Mouse (Mus musculus): ENCODE results near the gene Hist2h4.
"Not testable (repeated sequence)": the region's sequence is repeated elsewhere in the genome, so short reads cannot be mapped to it uniquely, and the experiment has no call there.

Hist2h4 gene

DNA sequence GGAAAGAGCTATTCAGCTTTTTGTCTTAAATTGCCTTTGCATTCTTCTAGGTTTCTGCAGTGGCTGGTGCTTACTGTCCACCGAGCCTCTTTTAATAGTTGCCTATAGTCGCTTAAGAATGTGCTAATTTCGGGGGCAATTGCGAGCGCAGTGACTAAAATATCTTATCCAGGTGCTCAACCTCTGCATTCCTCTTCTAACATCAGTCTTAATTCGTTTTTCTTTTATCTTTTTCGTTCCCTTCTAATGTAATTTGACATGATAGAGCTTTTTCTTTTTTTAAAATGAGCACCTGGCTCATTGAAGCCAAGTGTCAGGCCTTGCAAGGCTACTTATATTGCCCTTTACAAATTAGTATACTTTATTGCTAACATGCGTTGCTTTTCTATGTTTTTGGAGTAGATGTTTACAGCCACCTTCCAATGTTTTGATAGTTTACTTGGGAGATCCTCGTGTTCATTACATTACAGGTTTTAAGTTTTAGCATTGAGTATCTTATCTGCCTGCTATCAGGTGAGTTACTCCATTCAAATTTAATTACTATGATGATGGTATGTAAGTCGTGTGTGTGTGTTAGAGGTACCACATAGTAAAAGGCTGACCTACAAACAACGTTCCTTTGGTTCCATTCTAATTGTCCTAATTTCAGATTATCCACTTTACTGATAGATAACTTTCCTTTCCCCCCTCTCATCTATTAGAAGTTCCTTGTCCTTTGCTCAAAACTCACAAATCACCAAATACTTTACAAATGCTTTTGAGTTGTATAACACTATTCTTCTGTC, 15.6 kb downstream of the Hist2h4 start:
- CTCF ChIA-PET = interaction anchor here (0.6 kb wide), 1 partner anchor 93 kb away, joined by 5 read pairs; no protein-coding TSS in a partner anchor

DNA sequence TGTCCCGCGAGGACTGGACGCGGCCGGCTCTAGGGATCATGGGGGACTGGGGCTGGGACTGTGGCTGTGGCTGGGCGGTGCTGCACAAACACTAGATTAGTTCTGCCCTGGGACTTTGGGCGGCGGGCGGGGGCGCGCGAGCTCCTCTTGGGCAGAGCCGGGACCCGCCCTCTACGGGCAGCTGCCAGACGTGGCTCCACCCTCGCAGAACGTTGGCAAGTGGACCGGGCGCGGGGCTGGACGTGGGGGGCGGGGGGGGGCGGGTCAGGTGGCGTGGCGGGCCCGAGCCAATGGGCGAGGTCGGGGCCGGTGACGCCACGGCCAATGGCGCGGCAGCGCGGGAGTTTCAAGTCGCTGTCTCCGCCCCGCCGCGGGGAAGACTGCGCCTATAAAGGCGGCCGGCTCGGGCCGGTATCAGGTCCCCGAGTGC, 16.7 kb downstream of the Hist2h4 start, which contains the start of gene Hist2h3c1:
Gene Hist2h3c1, plus strand, starts transcription at position 259 of the 430 bp plus-strand sequence.
- CTCF ChIA-PET = not testable (repeated sequence)

- CTCF ChIA-PET = not testable (repeated sequence)
These were observed 17.1 kb downstream of the Hist2h4 start for GRCm38 (mm10) chr3:96246018-96246417.

GRCm38 (mm10) chr3:96245003-96245886, 17.9 kb downstream of the Hist2h4 start, which contains the start of gene Hist2h2aa1:
TSS of gene Hist2h2aa1 (plus strand) at chr3:96245497.
- CTCF ChIA-PET = not testable (repeated sequence)

- CTCF ChIA-PET = interaction anchor here (0.5 to 1.2 kb wide), 2 partner anchors 20 to 64 kb away, joined by 3 to 5 read pairs; no protein-coding TSS in a partner anchor
These were observed 19.1 kb downstream of the Hist2h4 start for GRCm38 (mm10) chr3:96243921-96244572.

- CTCF ChIA-PET = interaction anchor here (0.6 to 0.7 kb wide), 2 partner anchors 42 to 505 kb away, joined by 4 to 6 read pairs; no protein-coding TSS in a partner anchor
These were observed 22.3 kb downstream of the Hist2h4 start for GRCm38 (mm10) chr3:96240799-96241197.

- CTCF ChIA-PET = interaction anchor here (0.7 kb wide), 1 partner anchor 505 kb away, joined by 6 read pairs; no protein-coding TSS in a partner anchor
These were observed 22.9 kb downstream of the Hist2h4 start, which contains the start of gene Hist2h2aa2 for GRCm38 (mm10) chr3:96239949-96240798. TSS of gene Hist2h2aa2 (minus strand) at chr3:96240276.

GRCm38 (mm10) chr3:96238954-96239793, 23.9 kb downstream of the Hist2h4 start, which contains the start of gene Hist2h3c2:
TSS of gene Hist2h3c2 (minus strand) at chr3:96239127.
- CTCF ChIA-PET = not testable (repeated sequence)

- CTCF ChIA-PET = interaction anchor here (0.6 to 0.9 kb wide), 2 partner anchors 45 to 90 kb away, joined by 4 read pairs; no protein-coding TSS in a partner anchor
These were observed 25.1 kb downstream of the Hist2h4 start for GRCm38 (mm10) chr3:96237904-96238511.

DNA sequence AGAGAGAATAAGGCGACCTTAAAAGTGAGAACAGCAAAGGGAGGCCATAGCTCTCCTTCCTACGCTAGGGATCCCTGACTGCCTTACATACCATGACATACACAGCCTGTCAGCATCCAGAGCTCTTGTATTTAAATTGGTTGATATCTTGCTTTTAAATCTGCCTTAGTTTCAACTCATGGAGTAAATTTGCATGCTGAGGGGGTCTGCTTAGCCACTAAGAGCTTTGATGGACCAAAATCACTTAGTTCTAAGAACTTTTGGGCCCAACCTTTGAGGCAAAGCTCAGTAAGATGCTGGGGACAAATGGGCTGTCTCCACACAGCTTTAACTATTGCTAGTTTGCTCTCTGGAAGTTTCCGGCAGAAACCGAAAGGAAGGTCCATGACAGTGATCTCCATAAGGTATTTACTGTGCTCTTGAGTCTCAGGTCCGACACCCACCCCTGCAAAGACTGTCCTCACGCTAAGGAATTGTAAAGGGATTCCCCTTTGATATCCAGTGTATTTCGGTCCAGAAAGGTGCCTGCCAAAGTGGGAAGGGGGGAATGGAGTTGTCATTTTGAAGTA, 25.7 kb downstream of the Hist2h4 start:
- CTCF ChIA-PET = interaction anchor here (0.6 to 1.5 kb wide), 3 partner anchors 24 to 90 kb away, joined by 3 to 4 read pairs (median 4); no protein-coding TSS in a partner anchor

DNA sequence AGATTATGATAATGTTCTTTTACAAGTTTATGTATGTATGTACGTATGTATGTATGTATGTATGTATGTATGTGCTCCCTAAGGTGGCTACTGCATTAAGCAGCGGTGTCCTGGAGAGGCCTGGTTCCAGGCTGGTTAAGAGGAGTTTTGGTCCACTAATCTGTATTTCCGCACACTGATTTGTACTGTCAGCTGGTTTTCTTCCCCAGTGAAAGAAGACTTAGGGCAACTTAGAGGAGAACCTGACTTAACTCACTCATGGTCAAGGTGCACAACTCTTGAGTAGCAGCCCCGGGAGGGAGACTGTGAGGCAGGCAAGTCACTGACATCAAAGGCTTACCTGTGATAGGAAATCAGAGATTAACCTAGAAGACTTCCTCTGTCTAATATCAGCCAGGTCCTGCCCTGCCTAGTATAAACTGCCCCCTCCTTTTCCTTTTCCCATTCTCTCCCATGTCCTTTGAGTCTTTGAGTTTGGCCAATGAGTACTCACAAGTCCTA, 26.2 kb downstream of the Hist2h4 start:
- CTCF ChIA-PET = interaction anchor here (0.6 to 1.5 kb wide), 4 partner anchors 23 to 376 kb away, joined by 3 to 4 read pairs (median 4); no protein-coding TSS in a partner anchor

DNA sequence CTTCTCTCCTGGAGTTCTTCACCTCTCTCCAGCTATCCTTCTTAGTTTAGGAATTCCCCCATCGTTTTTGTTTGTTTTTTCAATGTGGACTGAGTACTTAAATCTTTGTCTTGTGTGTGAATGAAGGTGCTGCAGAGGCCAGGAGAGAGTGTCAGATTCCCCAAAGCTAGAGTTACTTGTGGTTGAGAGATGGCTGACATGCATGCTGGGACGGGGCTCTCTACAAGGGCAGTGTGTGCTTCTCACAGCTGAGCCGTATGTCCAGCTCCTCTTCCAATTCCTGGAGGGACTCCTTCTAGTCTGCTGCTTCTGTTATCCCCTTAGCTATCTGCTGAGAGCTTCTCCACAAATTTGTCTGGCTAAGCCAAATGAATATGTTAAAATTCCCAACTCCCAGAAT, 27.3 kb downstream of the Hist2h4 start:
- CTCF ChIA-PET = interaction anchor here (0.7 to 1.5 kb wide), 2 partner anchors 26 to 43 kb away, joined by 3 to 5 read pairs; no protein-coding TSS in a partner anchor

DNA sequence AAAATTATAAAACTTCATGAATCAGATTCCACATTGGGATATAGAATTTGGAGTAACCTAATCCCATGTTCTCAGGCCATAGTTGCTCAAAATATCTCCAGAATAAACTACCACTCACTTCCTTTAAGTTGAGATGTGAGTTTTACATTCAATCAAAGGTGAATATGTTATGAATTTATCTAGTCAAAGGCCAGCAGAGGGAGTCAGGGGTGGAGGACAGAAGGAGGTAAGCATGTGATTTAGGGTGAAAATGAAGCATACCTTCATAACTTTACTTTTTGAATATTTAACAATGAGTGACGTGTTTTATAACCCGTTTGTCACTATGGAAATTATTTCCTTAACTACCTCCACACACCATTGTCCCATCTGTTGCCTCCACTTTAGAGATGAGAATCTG, 28.2 kb downstream of the Hist2h4 start:
- CTCF ChIA-PET = interaction anchor here (0.9 kb wide), 1 partner anchor 26 kb away, joined by 3 read pairs; no protein-coding TSS in a partner anchor

DNA sequence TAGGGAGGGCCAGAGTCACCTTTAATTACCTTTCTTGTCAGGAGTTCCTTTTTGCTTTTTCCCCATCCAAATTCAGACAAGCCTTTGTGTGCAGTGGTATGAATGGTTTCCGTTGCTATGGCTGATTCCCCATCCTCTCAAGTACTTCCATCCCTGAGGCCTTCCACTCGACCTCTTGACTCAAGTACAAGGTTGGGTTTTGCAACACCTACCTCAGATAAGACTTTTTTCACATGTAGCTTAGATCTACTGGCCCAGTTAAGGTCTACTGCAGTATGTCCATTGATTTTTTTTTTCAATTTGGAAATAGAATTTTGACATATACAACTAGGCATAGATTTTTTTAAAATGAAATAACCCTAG, 31.4 kb downstream of the Hist2h4 start:
- CTCF ChIA-PET = no interaction called here

GRCm38 (mm10) chr3:96230910-96231757, 32.0 kb downstream of the Hist2h4 start:
- CTCF ChIA-PET = no interaction called here

GRCm38 (mm10) chr3:96230404-96230803, 32.7 kb downstream of the Hist2h4 start:
- CTCF ChIA-PET = no interaction called here

- CTCF ChIA-PET = no interaction called here
These were observed 34.3 kb downstream of the Hist2h4 start for GRCm38 (mm10) chr3:96228828-96229227.
